Mouse (Mus musculus): ENCODE data around the gene Fstl4. TPM values are rescaled to one million over a fixed set of nuclear protein-coding genes. Genes with fewer than 3 reads are reported as not detected.

The Fstl4 gene
- total RNA-seq, 2 experiments from 2014 or later = 44.1 to 47.2 TPM

DNA sequence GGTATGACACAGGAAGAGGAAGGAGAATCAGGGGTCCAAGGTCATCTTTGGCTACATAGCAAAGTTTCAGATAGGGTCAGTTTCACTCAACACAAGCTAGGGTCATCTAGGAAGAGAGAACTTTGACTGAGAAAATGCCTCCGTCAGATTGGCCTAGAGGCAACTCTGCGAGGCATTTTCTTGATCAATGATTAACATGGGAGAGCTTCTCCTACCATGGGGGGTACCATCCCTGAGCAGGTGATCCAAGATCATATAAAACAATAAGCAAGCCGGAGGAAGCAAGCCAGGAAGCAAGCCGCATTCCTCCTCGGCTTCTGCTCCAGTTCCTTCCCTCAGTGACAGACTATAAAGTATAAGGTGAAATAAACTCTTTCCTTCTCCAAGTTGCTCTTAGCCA lies 337.3 kb downstream of the Fstl4 start:
- DNase-seq (ENCODE audit: extremely low spot score in 1 of 2, low spot score in 2 of 2) = no peak
- H3K4me3 ChIP-seq = no peak overlapping the region
- intact Hi-C loops (cut with DNase I) = no loop called here
- no peak overlapping the region for H3K27ac ChIP-seq
- no peak for TF ChIP-seq CTCF (IDR thresholded peaks at IDR 0.05)

DNA sequence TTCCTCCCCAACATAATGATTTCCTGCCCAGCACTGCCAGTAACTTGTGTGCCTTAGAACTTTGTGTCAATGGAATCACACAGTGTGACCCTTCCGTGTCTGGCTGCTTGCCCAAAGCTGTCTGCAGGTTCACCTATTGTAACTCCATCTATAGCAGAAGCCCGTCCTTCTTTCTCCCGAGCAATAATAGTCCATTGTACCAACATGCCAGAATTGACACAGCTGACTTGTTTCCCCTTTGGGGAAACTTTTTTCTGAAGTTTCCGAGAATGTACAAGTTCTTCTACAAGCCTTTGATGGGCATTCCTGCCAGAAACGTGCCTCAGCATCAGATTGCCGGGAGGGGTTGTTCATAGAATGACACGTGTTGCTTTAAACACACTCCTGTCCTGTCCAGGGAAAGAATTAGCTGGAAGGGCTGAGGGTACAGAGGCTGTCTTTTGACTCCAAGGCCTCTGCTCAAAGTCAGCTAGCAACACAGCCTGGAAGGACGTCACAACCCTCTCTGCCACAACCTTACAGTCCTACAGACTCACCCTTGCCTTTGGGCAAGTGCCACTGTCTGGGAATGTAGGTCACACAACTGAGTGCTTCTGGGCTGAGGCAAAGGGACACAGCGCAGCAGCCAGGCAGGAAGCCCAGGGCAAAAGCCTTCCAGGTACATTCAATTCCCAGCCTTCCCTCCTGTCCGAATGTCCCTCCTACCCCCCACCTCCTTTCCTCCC lies 339.3 kb downstream of the Fstl4 start:
- no peak for DNase-seq (ENCODE audit: extremely low spot score in 1 of 2, low spot score in 2 of 2)
- TF ChIP-seq CTCF (IDR thresholded peaks at IDR 0.05) = no peak
- Histone ChIP-seq H3K27ac (no peak overlapping the region), H3K4me3 (no peak overlapping the region)
- intact Hi-C loops (cut with DNase I) = no loop called here

DNA sequence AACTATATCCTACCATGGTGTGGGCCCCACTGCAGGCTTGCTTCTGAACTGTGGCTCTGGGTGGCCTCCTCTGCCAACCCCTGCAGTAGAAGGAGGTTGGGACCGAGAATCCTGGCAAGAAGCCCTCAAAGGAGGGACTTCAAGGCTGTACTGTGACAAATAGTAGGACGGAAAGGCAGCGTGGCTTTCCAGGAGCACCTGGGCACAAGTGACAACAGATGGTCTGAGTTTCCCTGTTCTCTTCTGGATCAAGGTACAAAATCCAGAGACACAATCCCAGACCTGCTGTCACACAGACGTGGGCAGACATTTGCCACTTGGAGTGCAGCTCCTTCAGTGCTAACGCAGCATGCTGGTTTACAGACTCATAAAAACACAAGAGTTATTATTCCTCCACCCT lies 343.3 kb downstream of the Fstl4 start:
- no peak overlapping the region for H3K4me3 ChIP-seq
- no peak for DNase-seq (ENCODE audit: extremely low spot score in 1 of 2, low spot score in 2 of 2)
- no peak for TF ChIP-seq CTCF (IDR thresholded peaks at IDR 0.05)
- no peak overlapping the region for H3K27ac ChIP-seq
- intact Hi-C loops (cut with DNase I) = no loop called here

GRCm38 (mm10) chr11:53108798-53109197 lies 344.4 kb downstream of the Fstl4 start:
- no peak for TF ChIP-seq CTCF (IDR thresholded peaks at IDR 0.05)
- Histone ChIP-seq H3K4me3 (no peak overlapping the region), H3K27ac (no peak overlapping the region)
- DNase-seq (ENCODE audit: extremely low spot score in 1 of 2, low spot score in 2 of 2) = no peak
- intact Hi-C loops (cut with DNase I) = no loop called here

DNA sequence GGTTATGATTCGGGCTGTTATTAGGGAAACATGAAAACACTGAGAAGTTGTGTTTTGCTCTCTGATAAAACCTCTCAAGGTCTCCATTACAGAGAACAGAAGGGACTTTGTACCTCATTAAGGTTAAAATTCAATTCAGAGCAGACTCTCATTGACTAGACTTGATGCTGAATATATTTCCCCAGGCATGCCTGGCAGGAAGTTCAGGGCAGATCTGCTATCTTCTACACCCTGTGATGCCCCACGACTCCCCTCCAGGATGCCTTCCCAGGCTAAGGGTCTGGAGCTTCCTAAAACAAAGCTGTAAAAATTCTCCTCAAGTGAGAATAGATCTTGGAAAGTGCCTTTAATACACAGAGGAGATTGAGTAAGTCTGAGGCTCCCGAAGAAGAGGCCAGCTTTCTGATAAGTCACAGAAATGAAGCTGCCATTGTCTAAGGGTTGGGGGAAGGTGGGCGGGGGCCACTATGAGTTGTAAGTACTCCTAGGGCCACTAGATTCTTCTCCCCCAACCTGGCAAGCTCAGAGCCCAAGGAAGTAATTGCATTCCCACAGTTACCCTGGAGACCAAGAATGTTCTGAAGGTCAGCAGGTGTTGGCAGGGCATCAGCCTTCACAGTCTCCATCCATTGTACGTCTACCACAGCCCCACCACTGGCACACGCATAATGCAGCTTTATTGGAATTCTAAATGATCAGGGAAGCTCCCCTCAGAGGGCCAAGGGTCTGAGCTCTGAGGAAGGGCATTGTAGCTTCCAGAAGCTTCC lies 345.4 kb downstream of the Fstl4 start:
- DNase-seq (ENCODE audit: extremely low spot score in 1 of 2, low spot score in 2 of 2) = no peak
- no peak overlapping the region for H3K27ac ChIP-seq
- intact Hi-C loops (cut with DNase I) = no loop called here
- TF ChIP-seq CTCF (IDR thresholded peaks at IDR 0.05) = no peak
- H3K4me3 ChIP-seq = no peak overlapping the region

DNA sequence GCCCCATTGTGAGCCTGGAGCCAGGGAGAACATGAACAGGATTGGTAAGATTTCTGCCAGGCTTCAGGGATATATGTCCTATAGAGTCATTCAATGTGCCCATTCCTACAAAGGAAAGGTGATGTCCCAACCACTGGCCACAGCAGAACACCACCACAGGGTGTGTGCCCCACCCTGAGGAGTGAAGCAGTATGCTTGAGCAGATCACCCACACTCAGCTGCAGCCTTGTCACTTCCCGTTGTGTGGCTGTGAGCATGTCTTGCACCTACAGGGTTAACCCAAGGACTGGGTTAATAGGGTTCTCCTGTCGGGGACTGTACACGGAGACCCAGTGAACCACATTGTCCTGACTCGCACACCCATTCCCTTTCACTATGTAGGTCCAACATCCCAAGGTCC lies 351.3 kb downstream of the Fstl4 start:
- H3K4me3 ChIP-seq = no peak overlapping the region
- intact Hi-C loops (cut with DNase I) = no loop called here
- DNase-seq (ENCODE audit: extremely low spot score in 1 of 2, low spot score in 2 of 2) = no peak
- no peak overlapping the region for H3K27ac ChIP-seq
- no peak for TF ChIP-seq CTCF (IDR thresholded peaks at IDR 0.05)

- no peak for DNase-seq (ENCODE audit: extremely low spot score in 1 of 2, low spot score in 2 of 2)
- Histone ChIP-seq H3K4me3 (no peak overlapping the region), H3K27ac (no peak overlapping the region)
- intact Hi-C loops (cut with DNase I) = no loop called here
- no peak for TF ChIP-seq CTCF (IDR thresholded peaks at IDR 0.05)
Observed at GRCm38 (mm10) chr11:53116356-53116755, 351.9 kb downstream of the Fstl4 start.

- TF ChIP-seq CTCF (IDR thresholded peaks at IDR 0.05) = no peak
- intact Hi-C loops (cut with DNase I) = no loop called here
- Histone ChIP-seq H3K27ac (no peak overlapping the region), H3K4me3 (no peak overlapping the region)
- no peak for DNase-seq (ENCODE audit: extremely low spot score in 1 of 2, low spot score in 2 of 2)
Observed at GRCm38 (mm10) chr11:53118226-53118965, 354.0 kb downstream of the Fstl4 start.

- no peak for TF ChIP-seq CTCF (IDR thresholded peaks at IDR 0.05)
- intact Hi-C loops (cut with DNase I) = no loop called here
- no peak for DNase-seq (ENCODE audit: extremely low spot score in 1 of 2, low spot score in 2 of 2)
- no peak overlapping the region for H3K27ac ChIP-seq
- no peak overlapping the region for H3K4me3 ChIP-seq
Observed at GRCm38 (mm10) chr11:53119966-53120365, 355.5 kb downstream of the Fstl4 start.

GRCm38 (mm10) chr11:53121208-53121607 lies 356.8 kb downstream of the Fstl4 start:
- no peak overlapping the region for H3K4me3 ChIP-seq
- DNase-seq (ENCODE audit: extremely low spot score in 1 of 2, low spot score in 2 of 2) = no peak
- intact Hi-C loops (cut with DNase I) = no loop called here
- TF ChIP-seq CTCF (IDR thresholded peaks at IDR 0.05) = no peak
- no peak overlapping the region for H3K27ac ChIP-seq

GRCm38 (mm10) chr11:53124799-53125198 lies 360.4 kb downstream of the Fstl4 start:
- no peak for DNase-seq (ENCODE audit: extremely low spot score in 1 of 2, low spot score in 2 of 2)
- Histone ChIP-seq H3K4me3 (no peak overlapping the region), H3K27ac (no peak overlapping the region)
- no peak for TF ChIP-seq CTCF (IDR thresholded peaks at IDR 0.05)
- intact Hi-C loops (cut with DNase I) = no loop called here

GRCm38 (mm10) chr11:53126660-53127059 lies 362.2 kb downstream of the Fstl4 start:
- TF ChIP-seq CTCF (IDR thresholded peaks at IDR 0.05) = no peak
- intact Hi-C loops (cut with DNase I) = no loop called here
- H3K4me3 ChIP-seq = no peak overlapping the region
- no peak for DNase-seq (ENCODE audit: extremely low spot score in 1 of 2, low spot score in 2 of 2)
- no peak overlapping the region for H3K27ac ChIP-seq
